Mouse (Mus musculus) adrenal gland, postnatal 10 days (tissue): ENCODE data around the gene Slc35f2. TPM values are rescaled to one million over a fixed set of nuclear protein-coding genes. Genes with fewer than 3 reads are reported as not detected.

Source experiments
- DNase-seq: peaks from one replicate; pipeline ENCODE4 v3.0.0; 2021; ENCODE audit warnings: mixed read lengths
- long read RNA-seq, 2 experiments: library from polyadenylated mRNA; stranded (forward); transcript quantifications; one replicate each; pipeline ENCODE4 v2.0.0; 2021
- total RNA-seq, 2 experiments: library from RNA; stranded (reverse); gene quantifications; 2 replicates each; pipeline ENCODE4 v1.2.3; 2021

The Slc35f2 gene
- total RNA-seq: 1 to 10 TPM in 1 of 2 experiments, under 1 TPM in 1; 0.94 to 1.1 TPM
- long read RNA-seq, experiment 1, partial matches to known transcripts: 0 of 1 reads
- long read RNA-seq, experiment 1, other reads (novel, unspliced or antisense): 0 of 1 reads
- long read RNA-seq, experiment 2: 0 reads

GRCm38 (mm10) chr9:53771344-53772021 lies at the start of gene Slc35f2:
Gene Slc35f2, plus strand, starts transcription at chr9:53771538.
- peak; percentile 46 for DNase-seq

DNA sequence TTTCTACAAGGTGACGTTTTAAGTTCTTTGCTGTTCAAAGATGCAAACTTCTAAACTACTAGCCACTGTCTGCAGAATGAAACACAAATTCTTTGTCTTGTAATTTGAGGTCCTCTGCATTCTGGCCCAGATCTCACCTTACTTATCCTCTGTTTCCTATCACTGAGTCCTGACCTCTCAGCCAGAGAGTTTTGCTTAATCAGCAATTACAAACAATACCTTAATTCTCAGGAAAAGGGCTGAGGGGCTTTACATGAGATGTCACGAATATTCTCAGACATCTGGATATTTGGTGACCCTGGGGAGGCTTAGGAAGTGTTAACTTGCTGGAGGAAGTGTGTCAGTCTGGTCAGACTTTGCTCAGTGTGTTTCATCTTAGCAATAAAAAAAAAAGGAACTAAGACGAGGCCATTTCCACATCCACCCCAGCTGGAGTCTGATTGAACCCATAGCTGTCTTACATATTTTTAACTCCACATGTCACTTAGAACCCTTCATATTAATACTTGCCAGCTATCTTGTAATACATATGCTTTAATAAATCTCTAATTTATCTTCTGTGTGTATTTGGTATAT lies 30.4 kb upstream of the Slc35f2 start:
- no peak for DNase-seq

GRCm38 (mm10) chr9:53750411-53750810 lies 20.9 kb upstream of the Slc35f2 start:
- no peak for DNase-seq

DNA sequence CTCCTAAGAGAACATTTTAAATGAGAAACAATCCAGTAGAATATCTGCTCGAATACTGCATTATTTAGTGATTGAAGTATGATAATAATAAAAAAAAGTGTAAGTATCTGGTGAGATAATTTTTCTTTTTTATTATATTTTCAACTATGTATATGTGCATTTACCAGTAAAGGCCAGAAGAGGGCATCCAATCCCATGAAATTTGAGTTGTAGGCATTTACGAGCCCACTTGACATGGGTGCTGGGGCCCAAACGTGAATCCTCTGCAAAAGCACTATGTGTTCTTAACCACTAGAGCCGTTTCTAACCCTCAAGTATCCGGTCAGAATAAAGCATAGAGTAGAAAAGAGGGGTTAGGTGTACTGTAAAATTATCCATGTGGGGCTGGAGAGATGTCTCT lies 20.4 kb upstream of the Slc35f2 start:
- no peak for DNase-seq

DNA sequence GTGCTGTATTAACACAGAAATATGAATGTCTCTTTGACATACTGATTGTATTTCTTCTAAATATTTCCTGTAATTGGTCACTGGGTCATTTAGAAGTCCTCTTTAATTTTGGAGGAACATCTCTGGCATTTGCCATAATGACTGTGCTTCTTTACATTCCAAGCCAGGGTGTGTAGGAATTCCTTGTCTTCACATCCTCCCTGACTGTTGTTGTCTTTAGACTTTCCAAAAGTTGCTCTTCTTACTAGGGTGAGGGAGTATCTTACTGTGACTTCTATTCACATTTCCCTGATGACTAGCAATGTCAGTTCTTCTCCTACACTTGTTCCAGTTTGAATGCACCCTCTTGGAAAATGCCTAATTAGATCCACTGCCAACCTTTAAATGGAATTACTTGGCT lies 16.5 kb upstream of the Slc35f2 start:
- no peak for DNase-seq

GRCm38 (mm10) chr9:53758142-53758541 lies 13.2 kb upstream of the Slc35f2 start:
- no peak for DNase-seq

- DNase-seq: no peak
Measured at GRCm38 (mm10) chr9:53764697-53765096, 6.6 kb upstream of the Slc35f2 start.

DNA sequence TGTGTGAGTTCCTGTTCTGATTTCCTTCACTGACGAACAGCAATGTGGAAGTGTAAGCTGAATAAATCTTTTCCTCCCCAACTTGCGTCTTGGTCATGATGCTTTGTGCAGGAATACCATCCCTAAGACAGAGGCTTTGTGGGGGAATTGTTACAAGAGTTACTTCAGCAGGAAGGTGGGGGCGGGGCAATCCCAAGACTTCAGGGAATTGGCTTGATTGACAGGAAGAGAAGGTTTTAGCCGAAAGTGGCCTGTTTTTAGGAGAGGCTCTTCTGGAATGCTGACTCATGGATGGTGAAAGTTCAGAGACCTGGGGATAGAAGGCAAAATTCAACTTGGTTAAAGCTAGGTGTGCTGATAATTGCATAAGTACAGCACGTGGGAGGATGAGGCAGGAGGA lies 2.9 kb upstream of the Slc35f2 start:
- no peak for DNase-seq

- no peak for DNase-seq
Measured at GRCm38 (mm10) chr9:53770771-53771343, 481 bp upstream of the Slc35f2 start.

DNA sequence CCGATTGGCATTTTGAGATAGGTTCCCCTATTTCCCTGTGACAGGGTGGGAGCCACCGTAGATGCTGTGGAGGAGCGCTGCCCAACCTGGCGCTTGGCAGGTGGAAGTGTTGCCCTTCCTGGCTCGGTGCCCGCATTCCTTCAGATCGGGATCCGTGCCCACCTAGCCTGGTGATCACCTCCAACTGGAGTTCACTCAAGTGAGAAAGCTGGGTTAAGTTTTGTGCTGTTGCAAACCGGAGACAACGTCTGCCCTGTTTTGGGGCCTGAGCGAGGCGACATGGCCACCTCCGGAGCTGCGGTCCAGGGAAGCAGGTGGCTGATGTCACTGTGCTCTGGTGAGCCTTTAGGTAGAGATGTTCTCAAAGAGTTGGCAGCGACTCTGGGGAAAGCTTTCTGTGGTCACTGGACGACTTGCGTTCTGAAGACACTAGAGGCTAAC lies 803 bp downstream of the Slc35f2 start:
- peak; percentile 11 for DNase-seq

DNA sequence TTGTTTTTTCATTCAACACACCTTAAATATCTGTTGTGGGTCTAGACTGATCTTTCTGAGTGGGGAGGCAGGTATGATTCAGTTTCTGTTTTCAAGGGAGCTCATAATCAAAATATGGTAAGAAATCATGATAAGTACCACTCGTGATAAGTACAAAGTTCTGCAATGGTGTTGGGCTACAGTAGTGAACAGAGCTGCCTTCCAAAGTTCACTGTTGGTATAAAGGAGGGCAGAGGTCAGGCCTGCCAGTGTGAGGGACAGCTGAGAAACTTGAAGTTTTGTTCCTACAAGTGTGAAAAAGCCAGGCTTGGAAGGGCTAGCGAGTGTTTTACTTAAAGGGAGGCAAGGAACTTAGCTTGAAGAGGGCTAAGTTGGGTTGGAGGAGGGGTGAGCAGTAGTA lies 4.2 kb downstream of the Slc35f2 start:
- no peak for DNase-seq

DNA sequence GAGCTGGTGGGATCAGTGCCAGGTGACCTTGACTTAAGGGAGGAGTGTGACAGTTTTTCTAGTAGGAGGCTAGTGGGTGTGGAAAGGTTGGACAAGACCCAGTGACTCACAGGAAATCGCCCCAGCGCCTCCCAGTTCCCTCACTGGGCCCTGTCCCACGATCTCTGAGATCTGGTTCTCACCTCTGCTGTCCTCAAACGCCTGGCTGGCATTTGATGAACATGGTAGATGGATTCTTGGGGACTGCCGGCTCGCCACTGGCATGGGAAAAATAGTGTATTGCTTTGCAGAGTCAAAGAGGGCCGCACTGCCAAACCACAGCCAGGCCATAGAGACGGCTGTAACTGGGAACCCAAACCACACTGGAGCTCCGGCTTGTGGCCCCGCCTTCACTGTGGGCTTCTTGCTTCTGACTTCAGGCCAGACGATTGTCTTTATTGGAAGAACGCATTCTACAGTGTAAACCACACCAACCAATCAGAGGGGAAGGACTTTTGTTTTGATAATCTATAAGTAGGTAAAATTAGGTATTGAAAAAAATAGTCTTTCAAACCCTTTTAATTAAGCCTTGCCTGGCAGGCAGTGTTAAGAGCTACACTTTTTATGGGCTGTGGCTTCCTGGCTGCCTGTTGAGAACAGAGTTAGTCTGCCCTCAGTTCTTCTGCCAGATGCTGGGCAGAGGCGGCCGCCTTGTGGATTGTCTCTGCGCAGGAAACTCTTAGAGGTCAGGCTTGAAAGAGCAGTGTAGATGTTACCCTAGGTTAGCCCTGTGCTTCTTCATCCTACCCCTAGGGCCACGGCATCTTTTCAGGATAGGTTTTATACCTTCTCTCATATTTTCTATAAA lies 15.4 kb downstream of the Slc35f2 start:
- peak; percentile 21 for DNase-seq

GRCm38 (mm10) chr9:53793830-53794330 lies 22.5 kb downstream of the Slc35f2 start:
- no peak for DNase-seq

GRCm38 (mm10) chr9:53794490-53794889 lies 23.2 kb downstream of the Slc35f2 start:
- DNase-seq: no peak

GRCm38 (mm10) chr9:53795351-53795750 lies 24.0 kb downstream of the Slc35f2 start:
- DNase-seq: no peak

GRCm38 (mm10) chr9:53796386-53796785 lies 25.0 kb downstream of the Slc35f2 start:
- no peak for DNase-seq

- DNase-seq: no peak
Measured at GRCm38 (mm10) chr9:53797141-53797540, 25.8 kb downstream of the Slc35f2 start.

- no peak for DNase-seq
Measured at GRCm38 (mm10) chr9:53802921-53803320, 31.6 kb downstream of the Slc35f2 start.

- no peak for DNase-seq
Measured at GRCm38 (mm10) chr9:53806496-53807086, 35.3 kb downstream of the Slc35f2 start.

DNA sequence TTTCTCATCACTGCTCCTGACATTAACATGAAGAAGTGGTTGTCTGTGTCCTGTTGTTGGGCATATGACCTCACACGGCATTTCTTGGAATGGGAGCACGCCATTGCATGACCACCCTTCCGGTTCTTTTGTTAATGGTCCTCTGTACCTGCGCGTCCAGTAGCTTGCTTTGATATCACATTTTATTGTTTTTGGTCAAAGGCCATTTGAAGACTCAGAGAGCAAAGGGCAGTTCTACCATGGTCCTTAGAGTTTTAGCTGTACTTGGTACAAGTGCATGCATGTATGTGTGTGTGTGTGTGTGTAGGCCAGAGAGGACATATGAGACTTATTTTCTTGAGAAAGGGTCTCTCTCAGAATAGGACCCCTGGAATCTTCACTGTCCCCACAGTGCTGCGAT lies 42.1 kb downstream of the Slc35f2 start:
- no peak for DNase-seq

DNA sequence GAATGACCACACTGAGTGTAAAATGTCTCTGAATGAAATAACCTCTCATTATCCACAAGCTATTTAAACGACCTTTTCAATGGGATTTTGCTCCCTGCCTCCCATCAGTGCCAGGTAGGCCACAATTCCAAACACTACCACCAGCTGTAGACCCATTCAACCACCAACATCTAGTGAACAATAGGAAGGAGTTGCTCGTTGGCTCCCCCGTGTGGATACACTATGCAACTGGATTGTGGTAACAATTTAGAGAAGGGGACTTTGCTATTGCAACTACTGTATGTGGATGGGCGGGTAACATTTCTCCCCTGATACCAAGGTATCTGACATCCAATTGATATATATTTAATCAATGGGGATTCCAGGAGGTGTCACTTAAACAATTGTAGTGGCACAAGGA lies 47.4 kb downstream of the Slc35f2 start:
- peak; percentile 81 for DNase-seq

DNA sequence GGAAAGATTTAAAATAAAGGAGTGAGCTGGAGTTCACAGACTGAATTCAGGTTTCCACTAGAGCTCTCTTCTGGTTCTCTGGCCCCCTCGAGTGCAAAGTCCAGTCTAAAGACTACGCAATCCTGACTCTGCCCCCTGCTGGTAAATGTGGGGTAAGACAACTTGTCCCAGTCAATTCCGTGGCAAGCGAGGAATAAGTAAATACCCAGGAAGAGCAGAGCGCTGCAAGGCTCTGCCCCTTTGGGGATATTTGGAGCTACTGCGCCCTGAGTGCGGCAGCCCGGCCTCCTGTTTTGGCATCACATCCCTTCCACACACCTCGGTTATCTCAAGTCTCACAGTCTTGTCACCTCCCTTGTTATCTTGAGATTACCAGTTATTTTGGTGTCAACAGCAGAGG lies 54.0 kb downstream of the Slc35f2 start:
- peak; percentile 33 for DNase-seq
